Mouse (Mus musculus) testis, adult 2 months (tissue): ENCODE results near the gene BC030870. TPM values are rescaled to one million over a fixed set of nuclear protein-coding genes. Genes with fewer than 3 reads are reported as not detected.

Experiments used
- H3K27ac ChIP-seq: fragments of 200-500 bp; 2 replicates; pipeline ENCODE4 v1.5.1; 2012; ENCODE audit warnings: low read depth, low read length; ENCODE audit not compliant: control insufficient read depth, insufficient read depth
- H3K27me3 ChIP-seq: fragments of 200-500 bp; 2 replicates; pipeline ENCODE4 v1.6.1; 2012; ENCODE audit warnings: mild to moderate bottlenecking, low read length, moderate library complexity; ENCODE audit not compliant: control insufficient read depth, insufficient read depth
- H3K36me3 ChIP-seq: fragments of 200-500 bp; 2 replicates; pipeline ENCODE4 v1.6.1; 2012; ENCODE audit warnings: mild to moderate bottlenecking, low read length; ENCODE audit not compliant: control insufficient read depth, insufficient read depth
- H3K4me1 ChIP-seq: fragments of 200-500 bp; 2 replicates; pipeline ENCODE4 v1.6.1; 2012; ENCODE audit warnings: low read length; ENCODE audit not compliant: control insufficient read depth, insufficient read depth
- H3K4me3 ChIP-seq: fragments of 200-500 bp; 2 replicates; pipeline ENCODE4 v1.5.1; 2012; ENCODE audit warnings: low read depth, mild to moderate bottlenecking, low read length, moderate library complexity, mixed read lengths; ENCODE audit not compliant: control insufficient read depth
- CTCF ChIP-seq: fragments of 200-500 bp; IDR thresholded peaks from 2 replicates; pipeline ENCODE4 v1.5.1; 2012; ENCODE audit warnings: low read depth, mild to moderate bottlenecking, inconsistent platforms, low read length, moderate library complexity; ENCODE audit not compliant: control insufficient read depth, insufficient read depth, insufficient replicate concordance
- POLR2A ChIP-seq: fragments of 200-500 bp; IDR thresholded peaks from 2 replicates; pipeline ENCODE4 v1.6.1; 2012; ENCODE audit warnings: low read depth, mild to moderate bottlenecking, inconsistent platforms, low read length, moderate library complexity; ENCODE audit not compliant: control insufficient read depth
- polyA plus RNA-seq: library from polyadenylated mRNA; depleted of rRNA; stranded (reverse); fragments of >200 nt; gene quantifications from 2 replicates; pipeline ENCODE4 v1.2.3, GENCODE M21; 2012

BC030870 gene
- polyA plus RNA-seq, 1 experiment = not detected

- no peak for TF ChIP-seq CTCF
- no peak for TF ChIP-seq POLR2A
- H3K27me3 ChIP-seq = no peaks in the 10 kb centered on the region
- no peak within 1 kb of the TSS for H3K27ac ChIP-seq
- H3K4me1 ChIP-seq = peaks cover 5% of the 10 kb centered on the region
- H3K36me3 ChIP-seq = no peaks in the 10 kb centered on the region
- no peak within 1 kb of the TSS for H3K4me3 ChIP-seq
Observed at GRCm38 (mm10) chr8:65074733-65075132, 54.6 kb downstream of the BC030870 start, which contains the start of gene Gm10663. Gm10663 (plus strand) TSS chr8:65075033.

- TF ChIP-seq POLR2A = no peak
- TF ChIP-seq CTCF = no peak
- Histone ChIP-seq H3K27me3 (no peaks in the 10 kb centered on the region), H3K27ac (no peak overlapping the region), H3K4me1 (peaks cover 3% of the 10 kb centered on the region; the same call in 1 of the 2 replicates), H3K36me3 (no peaks in the 10 kb centered on the region), H3K4me3 (no peak overlapping the region)
Observed at GRCm38 (mm10) chr8:65070996-65071395, 58.4 kb downstream of the BC030870 start.

GRCm38 (mm10) chr8:65068473-65068819 lies 60.9 kb downstream of the BC030870 start:
- Histone ChIP-seq H3K27ac (no peak overlapping the region), H3K4me3 (no peak overlapping the region)
- TF ChIP-seq CTCF (no peak), POLR2A (no peak)

GRCm38 (mm10) chr8:65067694-65068472 lies 61.5 kb downstream of the BC030870 start:
- no peaks in the 10 kb centered on the region for H3K36me3 ChIP-seq
- H3K4me1 ChIP-seq = no peaks in the 10 kb centered on the region
- H3K27ac ChIP-seq = no peak overlapping the region
- no peak for TF ChIP-seq POLR2A
- no peak for TF ChIP-seq CTCF
- H3K4me3 ChIP-seq = no peak overlapping the region
- H3K27me3 ChIP-seq = no peaks in the 10 kb centered on the region

More at GRCm38 (mm10) chr8:65068473-65068819, 60.9 kb downstream of the BC030870 start:
- no peaks in the 10 kb centered on the region for H3K27me3 ChIP-seq
- no peaks in the 10 kb centered on the region for H3K36me3 ChIP-seq
- H3K4me1 ChIP-seq = no peaks in the 10 kb centered on the region

GRCm38 (mm10) chr8:65067031-65067430 lies 62.3 kb downstream of the BC030870 start:
- no peaks in the 10 kb centered on the region for H3K36me3 ChIP-seq
- H3K27me3 ChIP-seq = no peaks in the 10 kb centered on the region
- TF ChIP-seq CTCF (no peak), POLR2A (no peak)
- H3K27ac ChIP-seq = no peak overlapping the region
- H3K4me1 ChIP-seq = no peaks in the 10 kb centered on the region
- H3K4me3 ChIP-seq = no peak overlapping the region

GRCm38 (mm10) chr8:65065622-65066021 lies 63.7 kb downstream of the BC030870 start:
- Histone ChIP-seq H3K4me3 (no peak overlapping the region), H3K27me3 (no peaks in the 10 kb centered on the region), H3K4me1 (no peaks in the 10 kb centered on the region), H3K36me3 (no peaks in the 10 kb centered on the region), H3K27ac (no peak overlapping the region)
- TF ChIP-seq POLR2A (no peak), CTCF (no peak)

- Histone ChIP-seq H3K4me3 (no peak overlapping the region), H3K36me3 (no peaks in the 10 kb centered on the region), H3K27ac (no peak overlapping the region), H3K4me1 (no peaks in the 10 kb centered on the region), H3K27me3 (no peaks in the 10 kb centered on the region)
- TF ChIP-seq POLR2A (no peak), CTCF (no peak)
Observed at GRCm38 (mm10) chr8:65064071-65064470, 65.3 kb downstream of the BC030870 start.
